Mouse (Mus musculus) heart, postnatal 10 days (tissue): ENCODE results near the gene Rab8b. TPM values are rescaled to one million over a fixed set of nuclear protein-coding genes. Genes with fewer than 3 reads are reported as not detected.
"Not testable (repeated sequence)": the region's sequence is repeated elsewhere in the genome, so short reads cannot be mapped to it uniquely, and the experiment has no call there.

Experiments
- DNase-seq, 2 experiments: peaks; one replicate each; pipeline ENCODE4 v3.0.0; 2021
- intact Hi-C: fragments of 180-260 bp; cut with DNase I; formaldehyde crosslinking; loops from one replicate; pipeline ENCODE4 v1.15.1; 2025
- total RNA-seq, 2 experiments: library from RNA; stranded (reverse); gene quantifications; 2 replicates each; pipeline ENCODE4 v1.2.3; 2021

Gene Rab8b
- total RNA-seq, 2 experiments from 2014 or later = 15.9 to 19.0 TPM

- intact Hi-C loops = no loop called here
- no peak for DNase-seq
Observed at GRCm38 (mm10) chr9:66894421-66894820, 25.1 kb downstream of the Rab8b start.

- intact Hi-C loops, DNase-seq: not testable (repeated sequence)
Observed at GRCm38 (mm10) chr9:66892456-66892855, 27.0 kb downstream of the Rab8b start.

DNA sequence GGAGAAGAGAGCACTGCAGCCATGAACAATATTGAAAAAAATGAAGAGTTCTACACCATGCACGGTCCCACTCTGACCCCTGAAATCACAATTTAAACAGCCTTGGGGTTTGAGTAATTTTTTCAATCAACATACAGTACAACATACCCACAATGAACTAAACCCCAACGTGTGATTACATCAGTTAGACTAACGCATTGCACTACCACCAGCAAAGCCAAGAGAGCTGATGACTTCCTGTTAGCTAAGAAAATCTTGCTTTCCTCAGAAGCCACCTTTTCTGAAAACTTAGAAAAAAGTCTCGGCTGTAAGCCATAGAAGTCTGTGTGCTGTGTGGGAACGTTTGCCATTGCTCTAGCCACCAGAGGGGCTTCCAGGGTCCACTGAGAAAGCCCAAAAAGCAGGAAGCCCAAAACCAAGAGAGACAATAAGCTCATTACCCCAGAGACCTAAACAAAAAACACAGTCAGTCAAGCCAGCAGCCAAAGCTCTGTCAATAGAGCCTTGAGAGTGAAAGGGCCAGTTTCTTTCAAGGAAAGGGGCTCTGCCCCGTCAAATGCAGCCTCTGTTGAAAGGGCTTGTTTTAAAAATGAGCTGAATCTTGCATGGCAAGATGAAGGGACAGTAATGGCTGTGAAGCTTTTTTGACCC is 31.4 kb downstream of the Rab8b start:
- DNase-seq = no peak
- intact Hi-C loops = no loop called here

- intact Hi-C loops = no loop called here
- no peak for DNase-seq
Observed at GRCm38 (mm10) chr9:66887301-66887902, 32.1 kb downstream of the Rab8b start.

DNA sequence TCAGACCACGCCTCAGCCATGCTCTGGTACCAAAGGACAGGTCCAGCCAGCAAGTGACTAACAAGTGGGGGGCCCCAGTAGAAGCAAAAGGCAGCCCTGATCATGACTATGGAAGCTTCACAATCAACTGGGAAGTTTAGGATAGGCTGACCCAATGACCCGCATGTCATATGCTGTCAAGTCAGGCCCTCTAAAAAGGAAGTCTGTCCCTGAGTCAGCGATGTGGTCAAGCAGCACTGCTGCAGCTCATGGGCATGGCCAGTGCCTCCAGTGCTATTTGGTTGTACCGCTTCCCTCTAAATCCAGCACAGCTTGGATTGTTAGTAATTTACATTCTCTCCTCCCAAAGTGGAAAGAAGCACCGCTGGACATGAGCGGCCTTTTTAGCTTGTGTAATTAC is 32.7 kb downstream of the Rab8b start:
- intact Hi-C loops = no loop called here
- no peak for DNase-seq

DNA sequence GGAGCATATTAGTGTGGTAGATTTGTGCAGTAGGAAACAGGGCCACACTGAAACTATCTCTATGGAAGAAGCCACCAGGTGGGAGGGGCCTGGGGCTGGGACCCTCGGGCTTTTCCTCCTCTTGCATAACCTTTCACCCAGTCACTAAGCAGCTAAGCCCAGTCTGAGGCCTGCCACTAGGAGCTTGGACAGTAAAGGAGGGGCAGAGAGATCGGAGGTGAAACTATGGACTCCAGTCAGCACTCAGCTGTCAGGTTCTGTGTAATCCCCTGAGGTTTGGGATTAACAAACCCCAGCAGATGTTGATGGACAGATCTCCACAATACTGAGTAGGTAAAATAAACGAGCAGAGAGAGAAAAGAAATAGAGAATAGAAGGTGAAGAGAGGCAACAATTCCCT is 33.1 kb downstream of the Rab8b start:
- DNase-seq = no peak
- intact Hi-C loops = no loop called here

- intact Hi-C loops = no loop called here
- DNase-seq = no peak
Observed at GRCm38 (mm10) chr9:66884609-66885008, 34.9 kb downstream of the Rab8b start.

- no peak for DNase-seq
- intact Hi-C loops = no loop called here
Observed at GRCm38 (mm10) chr9:66883500-66883899, 36.0 kb downstream of the Rab8b start.

DNA sequence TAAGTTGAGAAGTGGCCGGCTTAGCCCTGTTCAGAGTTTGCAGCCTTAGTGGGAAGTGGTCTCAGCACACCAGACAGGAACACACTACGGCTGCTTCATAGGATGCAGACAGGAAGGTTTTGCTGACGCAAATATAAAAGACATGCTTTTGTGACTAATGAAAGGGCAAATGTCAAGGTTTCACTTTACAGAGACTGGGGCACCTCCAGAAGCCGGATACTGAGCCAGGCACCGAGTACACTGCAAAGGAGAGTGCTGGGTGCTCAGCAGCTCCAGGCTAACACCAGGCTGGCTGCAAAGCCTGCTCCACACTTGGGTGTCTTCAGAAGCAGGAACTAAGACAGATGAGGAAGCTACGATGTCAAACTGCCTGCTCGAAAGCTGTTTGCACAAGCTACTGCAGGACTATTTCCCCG is 37.1 kb downstream of the Rab8b start:
- intact Hi-C loops = no loop called here
- no peak for DNase-seq

GRCm38 (mm10) chr9:66881858-66882257 is 37.6 kb downstream of the Rab8b start:
- intact Hi-C loops = no loop called here
- DNase-seq = no peak

GRCm38 (mm10) chr9:66880752-66881151 is 38.7 kb downstream of the Rab8b start:
- no peak for DNase-seq
- intact Hi-C loops = no loop called here

- DNase-seq = no peak
- intact Hi-C loops = loop anchor here (5.0 kb wide), 1 partner anchor 38 kb away; the partner anchor contains the start of gene Rab8b
Observed at GRCm38 (mm10) chr9:66879486-66879885, 40.0 kb downstream of the Rab8b start.

DNA sequence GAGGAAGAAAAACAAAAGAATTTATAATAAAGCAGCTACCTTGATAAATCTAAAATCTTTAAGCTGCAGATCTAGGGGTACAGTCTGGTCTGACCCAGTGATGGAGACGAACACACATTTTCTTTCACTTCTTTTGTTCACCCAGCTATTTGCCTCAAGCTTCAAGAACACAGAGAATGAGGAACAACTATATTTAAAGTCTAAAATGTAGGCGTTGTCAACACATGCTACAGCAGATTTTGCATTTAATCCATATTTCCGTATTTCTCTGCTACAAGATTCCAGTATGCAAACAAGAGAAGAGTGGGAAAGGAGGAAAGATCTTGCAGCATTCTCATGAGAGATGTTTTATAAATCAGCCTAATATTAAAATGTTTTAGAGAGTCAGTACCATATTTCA is 40.6 kb downstream of the Rab8b start:
- no peak for DNase-seq
- intact Hi-C loops = loop anchor here (5.0 kb wide), 1 partner anchor 38 kb away; the partner anchor contains the start of gene Rab8b

DNA sequence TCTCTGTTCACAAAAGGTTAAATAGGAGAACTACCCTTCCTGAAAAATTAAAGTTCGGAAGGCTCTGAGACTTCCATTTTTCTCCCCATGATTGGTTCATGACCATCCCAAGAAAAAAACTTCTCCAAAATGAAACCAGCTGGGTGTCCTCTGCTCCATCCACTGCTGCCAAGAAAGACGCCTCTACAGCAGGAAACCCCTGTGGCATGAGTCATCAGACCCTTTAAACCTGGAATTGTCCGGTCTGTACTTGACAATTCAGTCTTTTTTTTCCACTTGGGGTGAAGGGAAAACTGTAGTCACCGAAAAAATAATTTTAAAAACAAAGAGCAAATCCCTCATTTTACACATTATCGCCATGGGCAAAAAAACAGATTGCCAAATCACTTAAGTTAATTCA is 42.9 kb downstream of the Rab8b start:
- intact Hi-C loops = loop anchor here (5.0 kb wide), 1 partner anchor 41 kb away; the partner anchor contains the start of gene Rab8b
- DNase-seq = peak; percentile 72 to 77

- intact Hi-C loops = no loop called here
- DNase-seq = no peak
Observed at GRCm38 (mm10) chr9:66874297-66874696, 45.2 kb downstream of the Rab8b start.

DNA sequence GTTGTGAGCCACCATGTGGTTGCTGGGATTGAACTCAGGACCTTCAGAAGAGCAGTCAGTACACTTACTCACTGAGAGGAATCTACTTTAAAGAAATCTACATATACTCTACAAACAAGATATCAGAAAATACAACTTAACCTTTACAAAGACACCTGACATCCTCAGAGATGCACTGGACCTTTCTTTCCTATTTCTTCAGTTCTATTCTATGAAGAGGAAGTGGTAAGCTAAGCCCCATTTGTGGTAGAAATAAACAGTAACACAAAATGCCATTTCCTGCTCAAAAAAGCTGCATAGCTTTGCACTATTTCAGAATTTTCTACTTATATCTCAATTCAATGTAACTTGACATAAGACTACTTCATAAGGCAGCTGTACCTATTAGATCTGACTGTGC is 46.0 kb downstream of the Rab8b start:
- DNase-seq = no peak
- intact Hi-C loops = no loop called here

DNA sequence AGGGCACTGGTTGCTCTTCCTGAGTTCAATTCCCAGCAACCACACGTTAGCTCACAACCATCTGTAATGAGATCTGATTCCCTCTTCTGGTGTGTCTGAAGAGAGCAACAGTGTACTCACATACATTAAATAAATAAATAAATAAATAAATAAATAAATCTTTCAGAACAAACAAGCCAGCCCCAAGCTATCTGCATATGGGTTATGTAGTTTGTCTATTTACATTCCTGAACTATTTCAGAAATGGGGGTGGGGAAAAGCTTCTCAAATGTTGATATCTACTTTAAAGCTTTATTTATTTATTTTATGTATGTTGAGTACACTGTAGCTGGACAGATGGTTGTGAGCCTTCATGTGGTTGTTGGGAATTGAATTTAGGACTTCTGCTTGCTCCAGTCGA is 46.5 kb downstream of the Rab8b start:
- intact Hi-C loops, DNase-seq: not testable (repeated sequence)

GRCm38 (mm10) chr9:66872015-66872727 is 47.3 kb downstream of the Rab8b start:
- intact Hi-C loops = no loop called here
- DNase-seq = peak; percentile 87 to 90

GRCm38 (mm10) chr9:66864708-66865107 is 54.8 kb downstream of the Rab8b start:
- intact Hi-C loops = no loop called here
- no peak for DNase-seq

DNA sequence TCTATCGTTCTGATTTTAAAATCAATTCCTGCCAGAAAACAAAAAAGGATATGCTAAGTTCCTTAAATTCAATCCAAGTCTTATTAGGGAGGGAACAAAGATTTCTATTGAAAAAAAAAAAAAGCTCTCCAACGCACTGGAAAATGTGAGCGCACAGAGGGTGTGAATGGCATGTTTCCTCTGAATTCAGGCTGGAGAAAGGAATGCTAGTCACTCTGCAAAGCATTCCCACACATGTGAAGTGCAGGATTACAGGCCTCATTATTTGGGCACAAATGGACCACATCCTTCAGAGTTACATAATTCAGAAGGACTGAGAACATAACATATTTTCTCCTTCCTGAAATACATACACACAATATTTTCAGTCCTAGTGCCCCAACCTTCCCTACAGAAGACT is 56.0 kb downstream of the Rab8b start:
- intact Hi-C loops = no loop called here
- DNase-seq = peak; percentile 37 to 46

DNA sequence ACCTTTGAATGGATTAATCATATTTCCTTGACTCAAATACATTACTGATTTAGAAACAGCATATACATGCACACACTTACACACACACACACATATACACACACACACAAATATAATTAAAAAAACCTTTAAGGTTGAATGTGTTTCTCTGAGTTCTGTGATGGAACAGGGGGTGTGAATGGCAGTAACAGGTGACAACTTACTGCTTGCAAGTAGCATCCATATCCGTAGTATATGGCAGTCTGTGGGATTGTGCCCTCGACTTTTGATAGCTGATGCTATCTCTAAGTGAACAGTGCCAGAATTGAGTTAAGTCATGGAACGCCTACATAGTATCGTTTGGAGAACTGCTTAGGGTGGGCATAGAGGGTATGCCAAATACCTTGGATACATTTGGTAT is 57.3 kb downstream of the Rab8b start:
- intact Hi-C loops = no loop called here

More for the DNA sequence above, 57.3 kb downstream of the Rab8b start:
- no peak for DNase-seq
